Mouse (Mus musculus) gastrocnemius, adult 8-10 months (tissue): ENCODE measurements around the gene Gm20532. TPM values are rescaled to one million over a fixed set of nuclear protein-coding genes. Genes with fewer than 3 reads are reported as not detected.

ENCODE experiments used
- DNase-seq, 2 experiments: peaks; one replicate each; pipeline ENCODE4 v3.0.0; 2022; ENCODE audit warnings: low spot score in 2 of 2
- total RNA-seq, 4 experiments: library from RNA; stranded (reverse); gene quantifications; 2 replicates each; pipeline ENCODE4 v1.2.4; 2022

The Gm20532 gene
- total RNA-seq, 4 experiments from 2014 or later, result not detected

DNA sequence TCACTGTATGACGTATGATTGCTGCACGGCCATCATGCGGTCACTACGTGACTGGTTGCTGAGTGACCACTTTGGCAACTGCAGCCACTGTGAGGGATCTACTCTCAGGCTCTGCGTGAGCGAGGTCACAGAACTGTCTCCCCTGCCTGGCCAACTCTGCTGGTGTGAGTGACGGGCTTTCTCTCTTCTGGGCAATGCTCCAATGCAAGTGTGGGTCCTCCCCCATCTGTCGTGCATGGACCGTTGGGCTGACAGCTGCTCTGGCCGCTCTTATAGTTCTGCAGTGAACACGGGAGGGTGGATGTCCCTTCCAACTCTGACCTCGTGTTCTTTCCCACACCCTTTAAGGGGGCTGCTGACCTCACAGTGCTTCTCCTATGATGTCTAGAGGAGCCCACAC lies 13.0 kb upstream of the Gm20532 start:
- no peak for DNase-seq

DNA sequence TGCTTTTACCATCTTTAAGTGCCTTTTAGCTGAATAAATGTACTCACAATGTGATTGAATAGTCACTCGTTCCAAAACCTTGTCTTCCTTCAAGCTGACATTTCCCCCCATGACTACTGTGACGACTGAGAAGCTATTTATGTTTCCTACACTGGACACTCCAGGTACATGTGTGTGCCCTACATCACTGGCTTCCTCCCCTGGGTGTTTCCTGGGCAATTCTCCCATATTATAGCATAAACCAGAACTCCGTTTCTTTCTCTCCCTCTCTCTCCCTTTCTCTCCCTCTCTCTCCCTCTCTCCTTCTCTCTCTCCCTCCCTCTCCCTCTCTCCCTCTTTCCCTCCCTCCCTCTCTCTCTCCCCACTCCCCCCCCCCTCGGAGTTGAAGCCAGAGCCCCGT lies 12.6 kb upstream of the Gm20532 start:
- no peak for DNase-seq

DNA sequence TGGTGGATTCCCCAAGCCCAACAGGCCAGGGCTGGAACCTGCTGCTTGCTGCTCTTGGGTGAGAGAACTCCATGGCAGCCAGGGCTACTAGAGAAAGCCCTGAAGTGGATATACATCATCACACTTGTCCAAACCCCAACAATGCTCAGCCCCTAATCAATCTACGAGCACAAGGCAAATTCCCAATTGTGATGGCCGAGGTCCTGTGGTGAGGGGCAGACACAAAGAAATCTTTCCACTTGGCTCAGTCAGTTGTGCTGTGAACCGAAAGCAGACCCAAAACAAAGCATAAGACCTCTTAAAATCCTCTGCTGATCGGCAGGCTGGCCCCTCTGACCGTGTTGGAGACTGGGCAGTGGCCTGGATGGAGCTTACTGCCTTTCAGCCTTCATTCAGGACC lies 11.6 kb upstream of the Gm20532 start:
- no peak for DNase-seq

DNA sequence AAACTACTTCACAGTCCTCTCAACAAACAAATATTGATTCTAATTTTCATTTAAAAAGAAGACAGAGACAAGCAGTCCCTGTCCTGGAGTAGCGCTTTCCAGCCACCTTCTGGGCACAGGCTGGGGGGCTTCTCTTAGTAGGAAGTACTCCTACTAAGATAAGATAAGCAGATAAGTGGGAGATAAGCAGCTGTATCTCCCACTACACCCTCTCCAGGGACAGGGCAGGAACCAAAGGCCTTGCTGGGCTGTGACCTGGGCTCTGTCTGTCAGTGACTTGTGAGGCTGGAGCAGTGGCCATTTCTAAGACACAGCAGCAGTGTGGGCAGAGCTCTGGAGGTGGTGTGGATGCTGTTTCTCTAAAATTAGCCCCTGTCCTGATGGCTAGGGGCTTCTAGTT lies 11.1 kb upstream of the Gm20532 start:
- DNase-seq, result no peak

DNA sequence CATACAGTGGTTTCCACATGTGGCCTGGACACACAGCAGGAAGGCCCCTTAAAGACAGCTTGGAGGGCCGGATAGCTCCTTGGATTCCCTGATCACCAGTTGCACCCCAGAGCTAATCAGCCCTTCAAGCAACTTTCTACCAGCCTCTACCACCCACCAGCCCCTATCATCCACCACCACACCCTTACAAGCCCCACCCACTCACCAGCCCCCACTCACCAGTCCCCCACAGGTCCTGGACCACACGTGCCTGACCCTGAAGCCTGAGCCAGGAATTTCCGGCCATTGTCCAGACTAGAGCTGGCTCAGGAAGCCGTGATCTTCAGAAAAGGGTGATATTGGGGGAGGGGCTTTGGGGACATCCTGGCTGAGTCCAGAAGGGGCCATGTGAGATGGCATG lies 10.6 kb upstream of the Gm20532 start:
- DNase-seq, result no peak

DNA sequence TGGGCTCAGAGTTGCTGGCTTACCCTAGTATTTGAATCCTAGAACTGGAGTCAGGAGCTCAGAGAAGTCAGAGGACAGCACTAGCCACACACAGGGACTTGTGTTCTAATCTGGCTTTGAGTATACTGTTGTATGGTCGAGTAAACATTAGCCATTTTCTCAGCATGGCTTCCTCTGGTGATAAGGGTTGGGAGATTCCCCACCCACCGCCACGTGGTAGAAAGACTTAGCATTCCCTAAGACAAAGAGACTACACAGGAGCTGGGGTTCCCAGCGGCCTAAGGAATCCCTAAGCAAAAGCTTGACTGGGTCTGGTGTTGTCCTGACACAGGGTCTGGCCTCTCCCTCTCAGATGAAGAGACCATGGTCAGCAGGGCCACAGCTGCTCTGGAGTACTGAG lies 10.0 kb upstream of the Gm20532 start:
- no peak for DNase-seq

DNA sequence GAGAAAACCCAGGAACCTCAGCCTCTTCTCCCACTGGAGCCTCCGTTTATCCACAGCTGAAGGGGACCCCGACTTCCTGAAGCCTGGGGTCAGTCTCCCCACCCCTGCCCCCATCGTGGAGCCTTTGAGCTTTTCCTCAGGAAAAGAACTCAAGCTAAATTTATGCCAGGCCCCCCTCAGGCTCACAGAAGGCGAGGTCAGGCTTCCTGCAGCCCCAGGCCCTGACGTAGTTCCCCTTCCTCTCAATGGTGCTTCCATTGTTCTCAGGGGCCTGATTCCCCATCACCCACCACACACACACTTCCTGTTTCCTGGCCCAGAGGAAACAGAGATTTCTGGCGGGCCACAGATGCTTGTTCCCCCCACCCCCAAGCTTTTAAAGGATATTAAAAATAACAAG lies 8.1 kb upstream of the Gm20532 start:
- no peak for DNase-seq

DNA sequence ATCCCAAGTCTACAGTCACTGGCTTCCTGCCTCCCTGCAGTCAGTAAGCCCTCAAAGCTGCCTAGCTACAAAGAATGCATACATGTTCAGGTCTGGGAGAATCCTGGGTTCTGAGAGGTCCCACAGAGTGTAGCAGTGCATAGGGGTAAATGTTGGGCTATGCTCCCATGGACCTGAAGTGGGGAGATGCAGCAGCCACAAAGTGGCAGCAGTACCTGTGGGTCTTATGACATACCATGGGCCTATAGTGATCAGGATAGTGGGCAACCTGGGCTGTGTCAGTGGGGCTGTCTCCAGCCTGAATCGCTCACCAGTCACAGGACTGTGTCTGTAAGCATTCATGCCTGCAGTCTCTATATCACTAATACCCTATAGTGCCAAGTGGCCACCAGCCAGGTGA lies 6.7 kb upstream of the Gm20532 start, which contains the start of gene Egfl7:
Gene Egfl7 (plus strand): TSS at position 301 of the 400 bp plus-strand sequence.
- DNase-seq, result no peak

DNA sequence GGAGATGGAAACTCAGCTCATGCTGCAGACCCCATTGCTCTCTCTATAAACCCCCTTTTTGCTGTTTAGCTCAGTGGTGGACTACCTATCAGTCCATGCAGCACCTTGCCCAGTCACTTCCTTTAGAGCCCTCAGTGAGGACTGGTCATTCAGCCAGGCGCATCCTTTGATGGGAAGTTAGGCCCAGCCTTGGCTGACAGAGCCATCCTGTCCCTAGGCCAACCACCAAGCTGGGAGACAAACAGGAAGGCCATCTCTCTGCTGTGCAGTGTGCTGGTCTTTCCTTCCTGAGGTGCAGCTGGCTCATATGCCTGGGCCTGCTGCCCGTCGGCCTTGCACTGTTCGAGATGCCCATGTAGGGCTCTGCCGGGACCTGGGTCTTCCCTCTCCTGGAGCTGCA lies 5.7 kb upstream of the Gm20532 start:
- no peak for DNase-seq

DNA sequence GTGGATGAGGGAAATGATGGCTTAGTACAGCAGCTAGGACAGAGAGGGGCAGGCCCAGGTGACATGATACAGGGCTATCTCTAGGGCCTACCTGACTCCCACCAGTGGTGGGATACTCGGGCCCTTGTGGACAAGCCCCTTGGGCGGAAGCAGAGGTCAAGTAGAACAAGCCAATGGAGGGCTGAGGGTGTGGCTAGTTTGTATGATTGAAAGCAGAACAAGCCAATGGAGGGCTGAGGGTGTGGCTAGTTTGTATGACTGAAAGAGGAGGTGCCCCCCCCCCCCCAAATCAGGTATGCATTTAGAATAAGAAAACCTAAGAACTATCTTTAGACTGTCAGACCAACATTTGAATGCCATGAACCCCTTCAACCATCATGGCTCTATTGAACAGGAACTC lies 4.2 kb upstream of the Gm20532 start:
- no peak for DNase-seq

DNA sequence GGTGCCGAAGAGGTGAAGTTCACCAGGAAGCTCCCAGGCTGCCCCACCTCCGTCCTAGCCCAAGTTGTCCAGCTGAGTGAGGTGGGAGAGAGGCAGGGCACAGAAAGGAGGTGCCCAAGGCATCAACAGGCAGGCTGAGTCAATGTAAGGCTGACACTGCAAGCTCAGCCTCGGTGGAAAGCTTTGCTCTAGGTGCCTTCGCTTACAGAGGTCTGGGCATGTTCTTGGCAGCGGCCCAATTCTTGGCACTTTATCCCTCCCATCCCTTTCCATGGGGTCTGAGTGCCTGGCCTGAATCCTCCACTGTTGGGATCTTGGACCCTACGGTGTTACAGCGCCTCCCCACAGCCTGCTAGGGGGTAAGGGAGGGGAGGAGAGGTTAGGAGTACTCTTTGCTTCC lies 3.7 kb upstream of the Gm20532 start:
- DNase-seq, result no peak

DNA sequence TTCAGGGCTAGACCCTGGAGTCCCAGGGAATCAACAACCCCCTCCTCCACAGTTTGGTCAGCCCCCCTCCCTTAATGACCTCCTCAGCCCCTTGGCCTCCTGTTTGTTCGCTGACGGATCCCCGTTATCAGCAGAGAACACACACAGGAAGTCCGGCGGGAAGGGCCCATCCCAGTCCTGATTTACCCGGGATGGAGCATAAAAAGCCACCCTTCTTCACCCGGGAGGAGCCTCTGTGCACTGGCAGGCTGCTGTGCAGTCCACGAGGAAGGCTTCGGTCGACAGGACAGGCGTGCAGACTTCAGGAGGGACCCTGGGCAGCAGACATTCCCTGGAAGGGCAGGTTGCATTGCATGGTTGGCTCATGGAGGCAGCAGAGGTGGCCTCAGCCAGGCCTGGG lies 2.8 kb upstream of the Gm20532 start:
- no peak for DNase-seq

DNA sequence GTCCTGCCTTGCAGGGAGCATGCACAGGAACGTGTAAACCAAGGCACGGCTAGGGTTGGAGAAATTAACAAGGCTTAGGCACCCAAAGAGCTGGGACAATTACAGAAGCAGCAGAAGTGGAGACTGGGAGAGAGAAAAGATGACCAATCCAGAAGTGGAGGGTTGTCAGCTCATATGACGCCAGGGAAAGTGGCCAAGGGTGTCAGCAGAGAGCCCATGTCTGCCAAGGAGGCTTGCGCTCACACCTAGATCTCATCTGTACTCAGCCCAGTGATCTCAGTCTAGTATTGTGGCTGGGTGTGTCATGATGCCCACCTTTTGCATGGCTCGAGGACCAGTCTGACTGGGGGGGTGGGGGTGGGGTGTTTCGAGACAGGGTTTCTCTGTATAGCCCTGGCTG lies 726 bp upstream of the Gm20532 start:
- no peak for DNase-seq

DNA sequence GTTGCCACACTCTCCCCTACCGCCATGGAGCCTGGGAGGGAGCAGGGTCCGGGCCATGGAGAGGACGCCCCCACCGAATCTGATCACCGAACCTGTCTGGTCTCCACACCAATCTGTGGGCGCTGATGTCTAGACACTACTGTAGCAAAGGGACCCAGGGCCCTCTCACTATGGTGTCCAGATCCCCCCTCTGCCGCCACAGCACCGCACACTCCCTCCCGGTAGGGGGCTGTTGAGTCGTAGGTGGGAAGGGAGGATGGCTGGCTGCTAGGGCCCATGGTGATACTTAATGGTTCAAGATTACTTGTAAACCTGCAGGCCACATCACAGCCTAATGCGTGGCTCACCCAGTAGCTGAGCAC lies 586 bp downstream of the Gm20532 start:
- DNase-seq, result no peak

DNA sequence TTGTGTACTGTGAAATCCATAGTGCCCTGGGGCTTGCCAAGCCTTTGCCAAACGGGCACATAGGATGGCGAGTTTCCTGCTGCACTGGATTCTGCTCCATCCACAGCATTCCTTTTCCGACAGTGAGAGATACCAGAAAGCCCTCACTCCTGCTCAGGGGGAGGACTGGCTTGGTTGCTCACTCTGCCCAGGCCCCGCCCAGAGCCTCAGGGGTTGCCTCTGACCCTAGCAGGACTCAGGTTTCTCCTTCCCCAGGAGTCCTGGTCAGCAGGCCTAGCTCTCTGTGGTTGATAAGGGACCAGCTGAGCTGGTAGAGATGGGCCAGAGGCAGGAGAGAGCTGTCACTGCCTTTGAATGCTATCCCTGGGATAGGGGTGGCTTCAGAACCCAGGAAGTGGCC lies 2.1 kb downstream of the Gm20532 start:
- DNase-seq, result no peak

DNA sequence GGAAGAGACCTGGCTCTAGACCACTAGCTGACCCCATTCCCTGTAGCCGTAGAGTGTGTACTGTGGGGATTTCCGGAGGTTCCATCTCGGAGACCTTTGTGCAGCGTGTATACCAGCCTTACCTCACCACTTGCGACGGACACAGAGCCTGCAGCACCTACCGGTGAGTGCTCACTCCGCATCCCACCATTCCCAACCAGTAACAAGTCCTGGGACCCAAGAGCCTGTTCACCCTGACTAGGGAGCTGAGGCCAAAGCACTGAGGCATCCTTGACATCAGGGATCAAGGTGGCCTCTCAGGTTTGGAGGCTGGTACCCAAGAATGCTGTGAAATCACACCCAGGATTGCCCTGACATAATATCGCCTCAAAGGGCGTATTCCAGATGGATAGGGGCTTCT lies 2.8 kb downstream of the Gm20532 start:
- no peak for DNase-seq

DNA sequence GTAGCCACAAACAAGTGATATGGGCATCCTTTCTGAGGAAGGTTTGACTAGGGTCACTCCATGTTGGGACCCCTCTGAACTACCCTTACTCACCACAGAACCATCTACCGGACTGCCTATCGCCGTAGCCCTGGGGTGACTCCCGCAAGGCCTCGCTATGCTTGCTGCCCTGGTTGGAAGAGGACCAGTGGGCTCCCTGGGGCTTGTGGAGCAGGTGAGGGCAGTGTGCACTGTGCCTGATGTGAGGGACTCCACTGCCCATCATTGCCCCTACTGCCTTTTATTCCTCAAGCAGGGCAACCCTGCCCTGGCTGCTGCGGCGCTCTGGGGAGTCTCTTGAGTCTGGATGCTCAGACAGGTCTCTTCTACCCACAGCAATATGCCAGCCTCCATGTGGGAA lies 3.8 kb downstream of the Gm20532 start:
- no peak for DNase-seq

DNA sequence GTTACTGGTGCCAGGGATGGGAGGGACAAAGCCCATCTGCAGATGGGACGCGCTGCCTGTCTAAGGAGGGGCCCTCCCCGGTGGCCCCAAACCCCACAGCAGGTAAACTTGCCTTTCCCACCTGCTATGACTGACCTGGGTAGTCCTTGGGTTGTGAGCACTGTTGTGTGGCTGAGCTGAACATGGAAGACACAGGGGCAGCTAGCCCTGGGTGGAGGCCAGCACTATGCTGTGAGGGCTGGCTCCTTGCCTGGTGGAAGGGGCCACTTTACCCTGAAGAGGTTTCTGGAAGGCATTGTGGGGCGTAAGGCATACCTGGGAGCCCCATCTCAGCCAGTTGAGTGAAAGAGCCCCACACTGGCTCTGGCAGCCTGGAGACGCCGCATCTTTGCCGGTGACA lies 4.5 kb downstream of the Gm20532 start:
- no peak for DNase-seq

DNA sequence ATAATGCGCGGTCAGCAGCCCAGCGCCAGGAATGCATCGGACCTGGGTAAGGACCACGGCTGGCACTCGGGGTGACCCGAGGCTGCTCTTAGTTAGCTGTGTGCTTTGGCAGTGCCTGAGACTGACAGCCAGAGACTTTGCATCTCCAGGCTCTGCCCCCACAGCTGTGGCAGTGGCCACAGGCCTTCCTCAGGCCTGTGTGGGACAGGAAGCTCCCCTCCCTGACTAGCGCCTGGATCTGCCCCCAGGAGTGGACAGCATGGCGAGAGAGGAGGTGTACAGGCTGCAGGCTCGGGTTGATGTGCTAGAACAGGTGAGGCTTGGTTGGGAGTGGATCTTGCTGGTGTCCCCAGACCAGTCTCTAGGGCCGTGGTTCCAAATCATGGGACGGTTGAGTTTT lies 5.0 kb downstream of the Gm20532 start:
- DNase-seq, result no peak

DNA sequence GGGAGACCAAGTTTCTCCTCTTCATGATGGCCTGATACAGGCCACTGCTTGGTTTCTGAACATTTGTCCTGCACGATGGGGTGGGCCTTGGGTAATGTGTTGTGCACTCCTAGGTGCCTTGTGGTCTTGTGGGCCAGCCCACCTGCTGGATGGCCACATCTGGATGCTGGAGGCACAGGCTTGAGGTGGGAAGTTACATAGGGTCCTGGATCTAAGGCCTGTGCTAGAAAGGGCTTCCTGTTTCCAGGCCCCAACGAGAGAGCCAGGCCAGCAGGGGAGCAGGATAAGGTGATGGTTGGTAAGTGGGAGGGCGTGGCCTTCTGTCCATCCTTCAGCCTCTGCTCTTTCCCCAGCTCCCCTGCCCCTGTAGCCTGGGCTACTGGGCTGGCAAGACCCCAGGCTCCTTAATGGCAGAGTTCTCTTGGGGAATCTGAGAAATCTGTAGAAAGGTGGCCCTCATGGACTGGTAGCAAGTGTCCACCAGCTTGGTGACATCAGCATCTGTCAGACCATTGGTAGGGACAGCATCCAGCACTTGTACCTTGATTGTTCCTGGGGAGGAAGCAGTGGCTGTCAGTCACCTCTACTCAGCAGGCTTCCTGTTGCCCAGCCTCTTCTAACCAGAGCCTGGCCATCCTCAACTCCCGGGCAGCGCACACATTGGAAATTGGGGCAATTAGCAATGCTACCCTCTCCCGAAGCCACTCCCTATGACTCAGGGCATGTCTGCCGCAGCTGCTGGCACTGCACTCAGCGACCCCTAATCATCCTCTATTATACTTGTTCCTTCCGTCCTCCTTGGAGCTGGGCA lies 7.0 kb downstream of the Gm20532 start:
- no peak for DNase-seq

DNA sequence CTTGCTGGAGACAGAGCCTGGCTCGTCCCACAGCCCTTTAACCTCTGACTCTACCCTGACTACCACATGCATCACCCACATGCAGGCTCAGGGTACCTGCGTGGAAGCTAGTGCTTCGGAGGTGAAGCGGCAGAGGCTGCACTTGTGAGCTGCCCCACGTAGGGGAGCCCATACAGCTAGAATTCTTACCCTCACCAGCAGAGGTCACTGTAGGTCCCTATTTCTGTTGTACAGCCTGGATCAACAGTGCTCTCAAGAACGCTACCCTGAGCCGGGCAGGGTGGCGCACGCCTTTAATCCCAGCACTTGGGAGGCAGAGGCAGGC lies 7.5 kb downstream of the Gm20532 start:
- no peak for DNase-seq

DNA sequence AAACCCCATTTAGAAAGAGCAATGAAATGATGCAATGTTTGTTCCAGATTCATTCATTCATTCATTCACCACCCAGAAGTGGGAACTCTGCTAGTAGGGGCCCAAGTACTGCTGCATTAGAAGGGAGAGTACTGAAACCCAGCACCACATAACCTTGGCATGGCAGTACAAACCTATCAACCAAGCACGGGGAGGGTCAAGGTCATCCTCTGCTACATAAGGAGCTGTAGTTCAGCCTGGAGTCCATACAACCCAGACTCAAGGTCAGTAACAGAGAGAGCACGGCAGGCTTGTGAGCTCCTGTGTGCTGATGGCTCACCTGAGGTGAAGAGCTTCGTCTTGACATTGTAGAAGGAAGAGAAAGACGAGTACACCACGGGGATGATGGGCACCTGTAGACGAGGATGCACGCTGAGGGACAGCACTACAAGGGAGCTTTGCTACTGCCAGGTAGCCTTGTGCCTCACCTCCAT lies 8.1 kb downstream of the Gm20532 start:
- DNase-seq, result no peak

DNA sequence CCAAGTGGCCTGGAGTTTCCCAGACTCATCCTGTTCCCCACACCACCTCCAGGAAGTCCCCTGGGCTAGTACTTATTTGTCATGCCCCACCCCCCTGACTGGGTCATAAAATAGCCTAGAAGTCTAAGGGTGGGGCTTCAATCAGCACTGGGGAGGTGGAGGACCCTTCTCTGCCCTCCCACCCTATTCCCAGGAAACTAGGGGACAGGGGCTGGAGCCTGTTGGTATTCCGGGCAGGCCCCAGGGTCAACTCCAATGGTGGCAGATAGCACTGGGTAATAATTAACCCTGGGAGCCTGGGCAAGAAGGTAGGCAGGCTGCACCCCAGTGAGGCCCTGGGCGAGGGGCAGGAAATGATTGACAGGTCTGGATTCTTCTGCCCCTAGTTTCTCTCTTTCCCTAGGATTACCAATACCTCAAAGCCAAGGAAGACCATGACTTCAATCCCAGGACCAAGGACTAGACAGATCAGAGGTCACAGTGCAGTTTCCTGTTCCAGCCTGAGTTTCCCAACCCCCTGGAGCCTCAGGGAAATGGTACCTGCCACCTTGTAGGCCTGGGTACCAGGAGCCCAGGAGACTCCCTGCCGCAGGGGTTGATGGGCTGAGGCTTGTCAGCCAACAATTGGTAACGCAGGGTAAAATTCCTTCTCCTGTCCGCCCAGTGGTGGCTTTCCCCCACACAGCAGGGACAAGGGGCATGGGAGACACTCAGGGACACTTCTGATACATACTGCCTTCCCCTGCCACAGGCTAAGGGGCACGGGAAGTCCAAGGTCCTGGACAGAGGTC lies 8.7 kb downstream of the Gm20532 start:
- no peak for DNase-seq
